Comparison of ENCODE assay signal across 8 mouse cellular contexts in the genomic region with DNA sequence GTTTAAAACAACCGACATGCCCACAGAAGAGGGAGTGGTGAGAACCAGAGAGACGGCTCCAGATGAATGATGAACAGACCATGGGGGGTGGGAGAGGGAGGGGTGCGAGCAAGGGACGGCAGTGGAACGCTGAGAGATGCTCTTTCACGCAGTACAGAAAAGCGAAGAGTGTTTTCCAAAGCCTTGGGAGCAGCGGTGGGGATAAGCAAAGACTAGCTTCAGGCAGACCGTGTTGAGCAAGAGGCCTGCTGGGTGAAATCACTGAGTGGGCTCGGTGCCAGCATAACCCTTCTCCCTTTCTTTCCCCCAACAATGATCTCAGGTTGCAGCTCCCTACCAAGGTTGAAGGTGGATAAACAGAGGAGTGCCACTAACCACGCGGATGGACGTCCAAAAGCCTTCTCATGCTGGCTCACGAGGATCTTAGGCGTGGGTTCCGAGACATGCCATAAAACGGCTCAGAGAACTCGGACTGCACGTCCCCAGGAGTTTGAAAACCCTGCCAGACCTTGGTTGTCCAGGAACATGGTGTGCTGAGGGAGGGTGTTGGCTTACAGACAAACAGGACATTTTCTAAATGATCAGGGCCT.
DNase-seq lines count a peak whose midpoint lies in the region; ATAC-seq lines count a peak whose summit lies in the region.

No protein-coding gene starts in this region.

- no peaks in the 10 kb centered on the region for H3K36me3 ChIP-seq in forebrain, embryonic 14.5 days (ENCODE audit: control insufficient read depth, insufficient read depth, low read length)
- H3K36me3 ChIP-seq in forebrain, embryonic 12.5 days (replicated peaks): no peaks in the 10 kb centered on the region

- no peak overlapping the region for H3K4me3 ChIP-seq in forebrain, embryonic 14.5 days (ENCODE audit: low read depth, low read length)
- no peak overlapping the region for H3K4me3 ChIP-seq in forebrain, embryonic 12.5 days (replicated peaks)

- no peaks in the 10 kb centered on the region for H3K27me3 ChIP-seq in forebrain, embryonic 14.5 days (replicated peaks; ENCODE audit: control insufficient read depth, insufficient read depth, low read length)
- H3K27me3 ChIP-seq in forebrain, embryonic 12.5 days: no peaks in the 10 kb centered on the region

- H3K9ac ChIP-seq in forebrain, embryonic 14.5 days (ENCODE audit: low read length): no peak overlapping the region
- H3K9ac ChIP-seq in forebrain, embryonic 12.5 days: no peak overlapping the region

- 0 out of 2 replicates have a peak overlapping the region, but pooled peaks have one; percentile 15 for H3K27ac ChIP-seq in forebrain, embryonic 14.5 days (ENCODE audit: low read depth, low read length)
- no peak overlapping the region for H3K27ac ChIP-seq in forebrain, embryonic 12.5 days

- H3K9me3 ChIP-seq in forebrain, embryonic 14.5 days (replicated peaks; ENCODE audit: control insufficient read depth, low read length): no peaks in the 10 kb centered on the region
- no peaks in the 10 kb centered on the region for H3K9me3 ChIP-seq in forebrain, embryonic 12.5 days

- intact Hi-C loops in gastrocnemius, postnatal 36 days (cut with DNase I): no loop called here

- WGBS in forebrain, embryonic 14.5 days: 43% methylated on average over 19 of the region's 19 CpGs
- WGBS in forebrain, embryonic 12.5 days: 64% methylated on average over 19 of the region's 19 CpGs
- 18% methylated on average over 19 of the region's 19 CpGs for WGBS in large intestine, adult 2 months

- H3K4me2 ChIP-seq in forebrain, embryonic 14.5 days (ENCODE audit: low read length): no peak overlapping the region
- H3K4me2 ChIP-seq in forebrain, embryonic 12.5 days: no peak overlapping the region

- ATAC-seq in forebrain, embryonic 14.5 days: peak; percentile 48; the same call in 1 of the 2 replicates
- no peak for ATAC-seq in forebrain, embryonic 12.5 days (ENCODE audit: low FRiP score)

- peak; percentile 31 for DNase-seq in forebrain, embryonic 14.5 days (ENCODE audit: low spot score)
- peak; percentile 57 for DNase-seq in adrenal gland, adult 2 months
- DNase-seq in gastrocnemius, postnatal 36 days: peak; percentile 53 to 70
- peak; percentile 22 for DNase-seq in large intestine, adult 2 months (ENCODE audit: low read depth, low spot score)
- peak; percentile 70 for DNase-seq in testis, postnatal 10 days (ENCODE audit: low spot score)
- DNase-seq in layer of hippocampus, postnatal 25 days (ENCODE audit: extremely low spot score in 1 of 2, low spot score in 1 of 2): no peak
- no peak for DNase-seq in left cerebral cortex, adult 8-10 months (ENCODE audit: low spot score in 2 of 2)

- peaks cover 8% of the 10 kb centered on the region; the same call in 1 of the 2 replicates for H3K4me1 ChIP-seq in forebrain, embryonic 14.5 days (ENCODE audit: control insufficient read depth, insufficient read depth, low read length)
- no peaks in the 10 kb centered on the region; the same call in 1 of the 2 replicates for H3K4me1 ChIP-seq in forebrain, embryonic 12.5 days

Comparison
In these comparisons a context has a peak if more than half of its experiments do, and no peak if none do; other contexts are left out.
1. DNase-seq: peak in forebrain, embryonic 14.5 days (single experiment), adrenal gland, adult 2 months (single experiment), gastrocnemius, postnatal 36 days (2 of 2), large intestine, adult 2 months (single experiment) and testis, postnatal 10 days (single experiment); none in layer of hippocampus, postnatal 25 days (0 of 2) and left cerebral cortex, adult 8-10 months (0 of 2).